Mouse (Mus musculus) kidney, embryonic 14.5 days (tissue): ENCODE measurements around the gene Ighmbp2. TPM values are rescaled to one million over a fixed set of nuclear protein-coding genes. Genes with fewer than 3 reads are reported as not detected.
"Not testable (repeated sequence)": the region's sequence is repeated elsewhere in the genome, so short reads cannot be mapped to it uniquely, and the experiment has no call there.

Experiments
- ATAC-seq: fragments of 200-750 bp; cut with Nextera tagmentation; 2 replicates; pipeline ENCODE4 v1.8.0; 2017; ENCODE audit warnings: moderate number of reproducible peaks, mild to moderate bottlenecking, moderate TSS enrichment, moderate library complexity; ENCODE audit not compliant: low FRiP score, low TSS enrichment
- H3K27ac ChIP-seq: fragments of 300-500 bp; sonication (generic); 2 replicates; pipeline ENCODE4 v1.5.1; 2014; ENCODE audit warnings: low read depth, mild to moderate bottlenecking, low read length, moderate library complexity, mixed read lengths
- H3K27me3 ChIP-seq: fragments of 300-500 bp; sonication (generic); 2 replicates; pipeline ENCODE4 v1.6.1; 2014; ENCODE audit warnings: mild to moderate bottlenecking, low read length; ENCODE audit not compliant: control insufficient read depth, insufficient read depth
- H3K36me3 ChIP-seq: fragments of 300-500 bp; sonication (generic); 2 replicates; pipeline ENCODE4 v1.6.1; 2014; ENCODE audit warnings: low read length, mixed read lengths; ENCODE audit not compliant: control insufficient read depth, insufficient read depth
- H3K4me1 ChIP-seq: fragments of 300-500 bp; sonication (generic); 2 replicates; pipeline ENCODE4 v1.6.1; 2014; ENCODE audit warnings: low read length, mixed read lengths; ENCODE audit not compliant: control insufficient read depth, insufficient read depth
- H3K4me2 ChIP-seq: fragments of 300-500 bp; sonication (generic); replicated peaks from 2 replicates; pipeline ENCODE4 v1.6.1; 2014; ENCODE audit warnings: low read depth, mild to moderate bottlenecking, low read length
- H3K4me3 ChIP-seq: fragments of 300-500 bp; sonication (generic); 2 replicates; pipeline ENCODE4 v1.5.1; 2014; ENCODE audit warnings: mild to moderate bottlenecking, low read length
- H3K9ac ChIP-seq: fragments of 300-500 bp; sonication (generic); 2 replicates; pipeline ENCODE4 v1.6.1; 2014; ENCODE audit warnings: low read depth, mild to moderate bottlenecking, low read length, moderate library complexity
- H3K9me3 ChIP-seq: fragments of 300-500 bp; sonication (generic); 2 replicates; pipeline ENCODE4 v1.6.1; 2016; ENCODE audit warnings: low read length; ENCODE audit not compliant: control insufficient read depth
- WGBS: fragments of 180-500 bp; shearing (Covaris S2); extraction: QIAGEN DNeasy Blood & Tissue Kit; methylation state at CpG from one replicate; pipeline ENCODE4 v1.1.7; 2014; 5-methylcytosine and 5-hydroxymethylcytosine counted together
- microRNA-seq: library from miRNA; unstranded; fragments of <30 nt; microRNA quantifications from one replicate; pipeline ENCODE4, GENCODE M21; 2016
- polyA plus RNA-seq: library from polyadenylated mRNA; unstranded; fragments of >200 nt; fragmentation: Nextera tagmentation; extraction: Ambion mirVana; gene quantifications from 2 replicates; pipeline ENCODE4 v1.2.1, GENCODE M21; 2014

The Ighmbp2 gene
- polyA plus RNA-seq, 1 experiment from 2014 or later = 8.8 TPM

- 92% methylated on average over 3 of the region's 3 CpGs for WGBS
- no peak for ATAC-seq
- Histone ChIP-seq H3K9ac (no peak overlapping the region), H3K4me2 (no peak overlapping the region), H3K9me3 (no peaks in the 10 kb centered on the region), H3K27ac (no peak overlapping the region), H3K27me3 (no peaks in the 10 kb centered on the region), H3K4me1 (no peaks in the 10 kb centered on the region), H3K36me3 (peaks cover 45% of the 10 kb centered on the region), H3K4me3 (no peak overlapping the region)
These were observed 22.2 kb downstream of the Ighmbp2 start for GRCm38 (mm10) chr19:3260591-3260990.

DNA sequence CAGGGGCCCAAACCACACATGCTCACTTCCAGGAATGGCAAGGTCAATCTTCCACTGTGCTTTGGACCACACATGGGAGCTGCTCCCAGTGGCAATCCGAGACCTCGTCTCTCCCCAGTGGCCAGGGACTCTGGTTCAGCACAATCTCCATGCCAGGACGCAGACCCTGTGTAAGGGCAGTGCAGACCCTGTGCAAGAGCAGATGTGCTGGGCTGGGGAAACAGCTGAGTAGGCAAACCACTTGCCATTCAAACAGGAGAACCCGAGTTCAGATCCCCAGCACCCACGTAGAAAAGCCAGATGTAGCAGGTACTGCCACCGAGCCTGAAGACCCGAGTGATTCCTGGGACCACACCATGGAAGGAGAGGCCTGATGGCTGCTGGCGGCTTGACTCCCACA, 22.8 kb downstream of the Ighmbp2 start:
- H3K4me1 ChIP-seq = no peaks in the 10 kb centered on the region
- 88% methylated on average over 8 of the region's 8 CpGs for WGBS
- H3K9ac ChIP-seq = no peak overlapping the region
- no peak overlapping the region for H3K4me2 ChIP-seq
- no peak overlapping the region for H3K27ac ChIP-seq
- no peaks in the 10 kb centered on the region for H3K27me3 ChIP-seq
- no peaks in the 10 kb centered on the region for H3K9me3 ChIP-seq
- peaks cover 39% of the 10 kb centered on the region for H3K36me3 ChIP-seq
- ATAC-seq = no peak
- no peak overlapping the region for H3K4me3 ChIP-seq

DNA sequence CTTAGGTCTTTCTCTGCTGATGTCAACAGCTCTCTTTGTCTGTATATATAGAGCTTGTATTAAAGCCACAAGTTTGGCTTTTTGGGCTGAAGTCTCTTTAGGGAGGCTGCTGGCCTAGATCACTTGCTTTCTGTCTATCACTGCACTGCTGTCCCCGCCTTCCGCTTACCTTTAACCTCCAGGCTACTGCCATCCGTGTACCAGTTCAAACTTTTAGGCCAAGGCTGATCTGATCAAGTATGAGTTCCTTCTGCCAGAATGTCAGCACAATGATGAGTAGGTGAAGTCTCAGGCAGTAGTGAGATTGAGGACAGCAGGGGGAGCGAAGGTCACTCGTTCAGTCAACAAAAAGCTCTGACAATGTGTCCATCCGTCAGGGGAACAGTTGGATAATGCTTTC, 57.6 kb downstream of the Ighmbp2 start:
- not testable (repeated sequence) for H3K4me1 ChIP-seq
- WGBS = 75% methylated on average over 3 of the region's 6 CpGs

GRCm38 (mm10) chr19:3214937-3215336, 67.9 kb downstream of the Ighmbp2 start:
- H3K4me3 ChIP-seq, ATAC-seq, H3K4me1 ChIP-seq, H3K4me2 ChIP-seq, H3K9ac ChIP-seq, H3K36me3 ChIP-seq, H3K27me3 ChIP-seq, H3K27ac ChIP-seq, H3K9me3 ChIP-seq: not testable (repeated sequence)
- 84% methylated on average over 1 of the region's 1 CpGs for WGBS

More for the DNA sequence above, 57.6 kb downstream of the Ighmbp2 start:
- H3K27me3 ChIP-seq, H3K36me3 ChIP-seq, H3K9me3 ChIP-seq, H3K27ac ChIP-seq, H3K9ac ChIP-seq, ATAC-seq, H3K4me2 ChIP-seq, H3K4me3 ChIP-seq: not testable (repeated sequence)

Small RNA genes within 50 kb of the gene (microRNA-seq; reads per million reads assigned to microRNA genes)
- not detected for gene Mir6984

Other genes starting within 250 kb of the Ighmbp2 start
- 153 and 174 TPM in 2 replicates for gene Mrpl21, start 116 bp downstream of the Ighmbp2 start, polyA plus RNA-seq
- gene Cpt1a, start 39.3 kb upstream of the Ighmbp2 start, polyA plus RNA-seq = 10.0 and 23.8 TPM in 2 replicates
- 0.51 and 0.53 TPM in 2 replicates for gene Tesmin, start 105.8 kb upstream of the Ighmbp2 start, polyA plus RNA-seq
- gene Gal, start 131.5 kb upstream of the Ighmbp2 start, polyA plus RNA-seq = not detected in 2 replicates